14 mouse cellular contexts compared by ENCODE assay signal in the genomic region with DNA sequence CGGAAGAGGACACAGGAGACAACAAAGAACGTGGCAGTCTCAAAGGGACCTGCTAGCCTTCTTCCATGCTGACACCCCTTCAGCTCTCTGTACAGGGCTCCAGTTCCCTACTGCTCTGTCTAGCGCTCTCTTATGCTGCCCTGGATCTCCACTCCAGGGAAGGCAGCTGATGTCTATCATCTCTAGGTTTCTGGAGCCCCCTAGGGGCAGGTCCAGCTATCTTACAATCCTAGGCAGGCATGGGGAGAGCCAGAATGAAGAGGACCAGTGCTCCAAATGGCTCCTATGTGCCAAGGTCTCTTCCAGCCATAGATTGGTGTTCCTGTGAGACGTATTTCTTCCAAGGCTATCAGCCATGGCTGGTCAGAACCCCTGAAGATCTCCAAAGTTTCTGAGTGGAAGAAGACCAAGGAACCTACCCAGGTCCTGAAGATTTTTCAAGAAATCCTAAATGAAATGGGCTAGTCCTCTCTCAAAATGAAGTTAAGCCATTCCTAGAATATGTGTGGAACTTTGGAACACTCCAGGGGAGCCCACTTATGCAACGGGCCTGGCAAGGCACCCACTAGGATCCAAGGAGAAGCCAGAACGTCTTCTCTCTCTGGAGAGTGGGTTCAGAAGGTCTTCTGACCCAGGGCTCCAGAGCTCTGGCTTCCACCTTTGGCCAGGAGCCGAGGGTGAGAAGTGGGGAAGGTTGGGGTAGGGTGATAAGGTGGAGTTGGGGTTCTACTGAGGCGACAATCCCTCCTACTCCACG. TPM values are rescaled to one million over a fixed set of nuclear protein-coding genes. Genes with fewer than 3 reads are reported as not detected.
DNase-seq lines count a peak whose midpoint lies in the region; ATAC-seq and TF ChIP-seq lines count a peak whose summit lies in the region.
"Had no signal": no experiment of that assay in that cellular context is flagged by ENCODE, and none has a peak within 500 bp of the region (broad histone marks: within the 10 kb centered on the region; RNA-seq: fewer than 3 reads in every experiment).

No protein-coding gene starts in this region.

- no peak for DNase-seq in forebrain, postnatal 0 days
- peak; percentile 38 to 60 for DNase-seq in kidney, adult 8-10 months
- no peak for DNase-seq in kidney, postnatal 4 days
- peak; percentile 33 for DNase-seq in midbrain, postnatal 0 days (ENCODE audit: low spot score)
- DNase-seq in thymus, postnatal 25 days, result peak; percentile 34
- DNase-seq: cerebellum, adult 18-20 months; heart, postnatal 10 days; midbrain, embryonic 14.5 days had no signal

- peaks cover 73% of the 10 kb centered on the region for H3K36me3 ChIP-seq in forebrain, postnatal 0 days (ENCODE audit: insufficient read depth)
- peaks cover 29% of the 10 kb centered on the region for H3K36me3 ChIP-seq in forebrain, embryonic 16.5 days (ENCODE audit: control insufficient read depth, insufficient read depth)
- H3K36me3 ChIP-seq in midbrain, postnatal 0 days (ENCODE audit: insufficient read depth, low read length), result peaks cover 58% of the 10 kb centered on the region
- H3K36me3 ChIP-seq in midbrain, embryonic 16.5 days (ENCODE audit: control insufficient read depth, insufficient read depth, low read length), result peaks cover 49% of the 10 kb centered on the region
- H3K36me3 ChIP-seq in intestine, embryonic 16.5 days (ENCODE audit: control insufficient read depth, insufficient read depth, low read length), result no peaks in the 10 kb centered on the region; the same call in 1 of the 2 replicates
- H3K36me3 ChIP-seq: liver, embryonic 12.5 days had no signal

- ATAC-seq in forebrain, postnatal 0 days, result no peak
- no peak for ATAC-seq in forebrain, embryonic 16.5 days
- no peak for ATAC-seq in midbrain, postnatal 0 days (ENCODE audit: low FRiP score)
- no peak for ATAC-seq in midbrain, embryonic 16.5 days
- no peak for ATAC-seq in intestine, embryonic 16.5 days
- ATAC-seq: forebrain, embryonic 15.5 days; liver, embryonic 12.5 days had no signal

- no peak overlapping the region for H3K27ac ChIP-seq in forebrain, postnatal 0 days (ENCODE audit: low read depth, low read length)
- no peak overlapping the region for H3K27ac ChIP-seq in forebrain, embryonic 16.5 days (ENCODE audit: low read length)
- H3K27ac ChIP-seq in midbrain, postnatal 0 days (ENCODE audit: low read depth, low read length), result no peak overlapping the region
- no peak overlapping the region for H3K27ac ChIP-seq in midbrain, embryonic 16.5 days (ENCODE audit: low read length)
- H3K27ac ChIP-seq in intestine, embryonic 16.5 days (ENCODE audit: low read length), result no peak overlapping the region
- H3K27ac ChIP-seq: forebrain, embryonic 15.5 days; liver, embryonic 12.5 days; neural tube, embryonic 12.5 days had no signal

- H3K4me1 ChIP-seq in forebrain, postnatal 0 days (ENCODE audit: insufficient read depth), result no peaks in the 10 kb centered on the region
- no peaks in the 10 kb centered on the region for H3K4me1 ChIP-seq in forebrain, embryonic 16.5 days (replicated peaks; ENCODE audit: control insufficient read depth, insufficient read depth, low read length)
- H3K4me1 ChIP-seq in midbrain, postnatal 0 days (ENCODE audit: insufficient read depth, low read length), result no peaks in the 10 kb centered on the region
- no peaks in the 10 kb centered on the region for H3K4me1 ChIP-seq in midbrain, embryonic 16.5 days (ENCODE audit: control insufficient read depth, insufficient read depth, low read length)
- no peaks in the 10 kb centered on the region for H3K4me1 ChIP-seq in intestine, embryonic 16.5 days (ENCODE audit: control insufficient read depth, insufficient read depth, low read length)
- H3K4me1 ChIP-seq: liver, embryonic 12.5 days; neural tube, embryonic 12.5 days had no signal

- no peaks in the 10 kb centered on the region for H3K9me3 ChIP-seq in forebrain, postnatal 0 days (ENCODE audit: low read length)
- no peaks in the 10 kb centered on the region for H3K9me3 ChIP-seq in forebrain, embryonic 16.5 days (ENCODE audit: control insufficient read depth, low read length)
- H3K9me3 ChIP-seq in midbrain, postnatal 0 days (ENCODE audit: low read length), result no peaks in the 10 kb centered on the region
- H3K9me3 ChIP-seq in midbrain, embryonic 16.5 days (replicated peaks; ENCODE audit: control insufficient read depth, low read length, poor library complexity, severe bottlenecking), result no peaks in the 10 kb centered on the region
- no peaks in the 10 kb centered on the region for H3K9me3 ChIP-seq in intestine, embryonic 16.5 days (ENCODE audit: control insufficient read depth, low read length)
- H3K9me3 ChIP-seq: forebrain, embryonic 15.5 days; liver, embryonic 12.5 days; neural tube, embryonic 12.5 days had no signal

- no peak overlapping the region for H3K4me2 ChIP-seq in forebrain, postnatal 0 days (ENCODE audit: low read depth)
- no peak overlapping the region for H3K4me2 ChIP-seq in forebrain, embryonic 16.5 days (ENCODE audit: low read length)
- no peak overlapping the region for H3K4me2 ChIP-seq in midbrain, postnatal 0 days (ENCODE audit: low read depth, low read length, poor library complexity, severe bottlenecking)
- H3K4me2 ChIP-seq in midbrain, embryonic 16.5 days (ENCODE audit: low read length), result no peak overlapping the region
- no peak overlapping the region for H3K4me2 ChIP-seq in intestine, embryonic 16.5 days (ENCODE audit: low read depth, low read length)
- H3K4me2 ChIP-seq: forebrain, embryonic 15.5 days; liver, embryonic 12.5 days; neural tube, embryonic 12.5 days had no signal

- peak; percentile 39; the same call in 1 of the 2 replicates for TF ChIP-seq CTCF in forebrain, postnatal 0 days (IDR thresholded peaks at IDR 0.05; ENCODE audit: low read depth)
- peak; percentile 44 for TF ChIP-seq CTCF in midbrain, postnatal 0 days (IDR thresholded peaks at IDR 0.05)

- WGBS in forebrain, postnatal 0 days, result 82% methylated on average over 9 of the region's 9 CpGs
- WGBS in forebrain, embryonic 16.5 days, result 91% methylated on average over 9 of the region's 9 CpGs
- 84% methylated on average over 9 of the region's 9 CpGs for WGBS in midbrain, postnatal 0 days
- WGBS in midbrain, embryonic 16.5 days, result 86% methylated on average over 9 of the region's 9 CpGs
- WGBS in intestine, embryonic 16.5 days, result 83% methylated on average over 9 of the region's 9 CpGs

- no peak overlapping the region for H3K9ac ChIP-seq in forebrain, postnatal 0 days
- no peak overlapping the region for H3K9ac ChIP-seq in forebrain, embryonic 16.5 days (replicated peaks; ENCODE audit: low read depth, low read length)
- H3K9ac ChIP-seq in midbrain, postnatal 0 days (replicated peaks; ENCODE audit: low read length, poor library complexity, severe bottlenecking), result no peak overlapping the region
- H3K9ac ChIP-seq in midbrain, embryonic 16.5 days (ENCODE audit: low read depth, low read length), result no peak overlapping the region
- H3K9ac ChIP-seq in intestine, embryonic 16.5 days (ENCODE audit: low read depth, low read length), result no peak overlapping the region
- H3K9ac ChIP-seq: forebrain, embryonic 15.5 days; liver, embryonic 12.5 days; neural tube, embryonic 12.5 days had no signal

- H3K27me3 ChIP-seq in forebrain, postnatal 0 days (ENCODE audit: insufficient read depth, low read length), result no peaks in the 10 kb centered on the region
- no peaks in the 10 kb centered on the region for H3K27me3 ChIP-seq in forebrain, embryonic 16.5 days (replicated peaks; ENCODE audit: control insufficient read depth, insufficient read depth, low read length)
- H3K27me3 ChIP-seq in midbrain, postnatal 0 days (ENCODE audit: insufficient read depth, low read length), result no peaks in the 10 kb centered on the region
- no peaks in the 10 kb centered on the region for H3K27me3 ChIP-seq in midbrain, embryonic 16.5 days (ENCODE audit: control insufficient read depth, insufficient read depth, low read depth, low read length)
- H3K27me3 ChIP-seq in intestine, embryonic 16.5 days (replicated peaks; ENCODE audit: control insufficient read depth, insufficient read depth, low read length), result no peaks in the 10 kb centered on the region
- H3K27me3 ChIP-seq: forebrain, embryonic 15.5 days; liver, embryonic 12.5 days; neural tube, embryonic 12.5 days had no signal

- H3K4me3 ChIP-seq in forebrain, postnatal 0 days (ENCODE audit: low read depth, low read length), result no peak overlapping the region
- no peak overlapping the region for H3K4me3 ChIP-seq in forebrain, embryonic 16.5 days (replicated peaks; ENCODE audit: low read length)
- no peak overlapping the region for H3K4me3 ChIP-seq in midbrain, postnatal 0 days (ENCODE audit: low read depth, low read length)
- H3K4me3 ChIP-seq in midbrain, embryonic 16.5 days (ENCODE audit: low read depth, low read length), result no peak overlapping the region
- no peak overlapping the region for H3K4me3 ChIP-seq in intestine, embryonic 16.5 days (ENCODE audit: low read length)
- H3K4me3 ChIP-seq: forebrain, embryonic 15.5 days; liver, embryonic 12.5 days; neural tube, embryonic 12.5 days had no signal

RNA-seq across cellular contexts. Expression of gene Ttc12, which starts 22.0 kb away (rescaled TPM):
- 2.6 and 3.7 TPM in 2 replicates for total RNA-seq in forebrain, postnatal 0 days (2014; rRNA removed)
- polyA plus RNA-seq in forebrain, postnatal 0 days (2015; fragmentation: Nextera tagmentation; extraction: Ambion mirVana), result 1.2 and 2.5 TPM in 2 replicates
- 1.0 and 1.4 TPM in 2 replicates for polyA plus RNA-seq in forebrain, embryonic 16.5 days (2015; fragmentation: Nextera tagmentation; extraction: Ambion mirVana)
- total RNA-seq in midbrain, postnatal 0 days (2014; rRNA removed), result 1.8 and 2.0 TPM in 2 replicates
- 1.3 and 2.1 TPM in 2 replicates for polyA plus RNA-seq in midbrain, postnatal 0 days (2015; fragmentation: Nextera tagmentation; extraction: Ambion mirVana)
- polyA plus RNA-seq in midbrain, embryonic 16.5 days (2015; fragmentation: Nextera tagmentation; extraction: Ambion mirVana), result 1.7 and 1.9 TPM in 2 replicates
- 0.80 and 0.87 TPM in 2 replicates for polyA plus RNA-seq in intestine, embryonic 16.5 days (2015; fragmentation: Nextera tagmentation; extraction: Ambion mirVana)

Comparison
In these comparisons a context has a peak if more than half of its experiments do, and no peak if none do; other contexts are left out.
1. DNase-seq: peak in kidney, adult 8-10 months (2 of 2), midbrain, postnatal 0 days (single experiment) and thymus, postnatal 25 days (single experiment); none in forebrain, postnatal 0 days (single experiment) and kidney, postnatal 4 days (0 of 2).